Mouse (Mus musculus) embryonic facial prominence, embryonic 15.5 days (tissue): ENCODE results near the gene Gm9736. TPM values are rescaled to one million over a fixed set of nuclear protein-coding genes. Genes with fewer than 3 reads are reported as not detected.
"Not testable (repeated sequence)": the region's sequence is repeated elsewhere in the genome, so short reads cannot be mapped to it uniquely, and the experiment has no call there.

ENCODE experiments used
- ATAC-seq: fragments of 200-750 bp; cut with Nextera tagmentation; 2 replicates; pipeline ENCODE4 v1.8.0; 2017; ENCODE audit warnings: low read depth, moderate TSS enrichment; ENCODE audit not compliant: insufficient number of reproducible peaks, low FRiP score, low TSS enrichment
- H3K27ac ChIP-seq: fragments of 300-500 bp; sonication (generic); replicated peaks from 2 replicates; pipeline ENCODE4 v1.5.1; 2015; ENCODE audit warnings: mild to moderate bottlenecking, inconsistent platforms
- H3K27me3 ChIP-seq: fragments of 300-500 bp; sonication (generic); 2 replicates; pipeline ENCODE4 v1.6.1; 2015; ENCODE audit warnings: inconsistent platforms
- H3K36me3 ChIP-seq: fragments of 300-500 bp; sonication (generic); 2 replicates; pipeline ENCODE4 v1.6.1; 2015; ENCODE audit warnings: mild to moderate bottlenecking, inconsistent platforms
- H3K4me1 ChIP-seq: fragments of 300-500 bp; sonication (generic); 2 replicates; pipeline ENCODE4 v1.6.1; 2015; ENCODE audit warnings: inconsistent platforms
- H3K4me2 ChIP-seq: fragments of 300-500 bp; sonication (generic); replicated peaks from 2 replicates; pipeline ENCODE4 v1.6.1; 2015; ENCODE audit warnings: mild to moderate bottlenecking, inconsistent platforms
- H3K4me3 ChIP-seq: fragments of 300-500 bp; sonication (generic); replicated peaks from 2 replicates; pipeline ENCODE4 v1.5.1; 2015; ENCODE audit warnings: mild to moderate bottlenecking, inconsistent platforms
- H3K9ac ChIP-seq: fragments of 300-500 bp; sonication (generic); 2 replicates; pipeline ENCODE4 v1.6.1; 2015; ENCODE audit warnings: inconsistent platforms
- H3K9me3 ChIP-seq: fragments of 300-500 bp; sonication (generic); replicated peaks from 2 replicates; pipeline ENCODE4 v1.6.1; 2016; ENCODE audit warnings: inconsistent platforms
- WGBS: fragments of 180-500 bp; shearing (Covaris S2); methylation state at CpG from one replicate; pipeline ENCODE4 v1.1.7; 2015; 5-methylcytosine and 5-hydroxymethylcytosine counted together
- polyA plus RNA-seq: library from polyadenylated mRNA; unstranded; fragments of >200 nt; fragmentation: Nextera tagmentation; extraction: Ambion mirVana; gene quantifications from 2 replicates; pipeline ENCODE4 v1.2.1, GENCODE M21; 2015

The Gm9736 gene
- polyA plus RNA-seq, 1 experiment from 2014 or later: 1.9 TPM

GRCm38 (mm10) chr10:77724855-77725254, 26.3 kb downstream of the Gm9736 start:
- no peaks in the 10 kb centered on the region for H3K4me1 ChIP-seq
- no peaks in the 10 kb centered on the region for H3K27me3 ChIP-seq
- H3K27ac ChIP-seq: no peak overlapping the region
- H3K9ac ChIP-seq: no peak overlapping the region
- H3K4me2 ChIP-seq: no peak overlapping the region
- no peaks in the 10 kb centered on the region for H3K9me3 ChIP-seq
- no peak for ATAC-seq
- no peaks in the 10 kb centered on the region for H3K36me3 ChIP-seq
- no peak overlapping the region for H3K4me3 ChIP-seq
- WGBS: 78% methylated on average over 8 of the region's 8 CpGs

DNA sequence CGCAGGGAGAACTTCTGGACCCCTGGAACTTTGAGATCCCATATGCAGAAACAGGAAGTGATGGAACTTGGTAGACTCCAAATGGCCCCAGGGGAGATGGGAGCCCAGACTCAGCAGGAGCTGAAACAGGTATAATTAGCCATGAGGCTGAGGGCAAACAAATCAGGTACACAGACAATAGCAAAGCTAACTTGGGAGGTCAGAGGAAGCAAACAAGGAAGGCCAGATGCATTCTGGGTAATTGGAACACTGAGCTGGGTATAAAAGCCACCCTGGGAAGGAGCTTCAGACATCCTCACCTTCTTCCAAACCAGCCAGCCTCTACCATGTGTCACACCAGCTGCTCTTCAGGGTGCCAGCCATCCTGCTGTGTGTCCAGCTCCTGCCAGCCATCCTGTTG, 30.9 kb downstream of the Gm9736 start, which contains the start of gene Krtap12-1:
TSS of gene Krtap12-1 (plus strand) at position 301 of the 400 bp plus-strand sequence.
- not testable (repeated sequence) for H3K9me3 ChIP-seq, H3K4me1 ChIP-seq, ATAC-seq, H3K27me3 ChIP-seq, H3K4me3 ChIP-seq, H3K36me3 ChIP-seq, H3K27ac ChIP-seq, H3K4me2 ChIP-seq, H3K9ac ChIP-seq
- WGBS: 88% methylated on average over 1 of the region's 1 CpGs

- H3K36me3 ChIP-seq: no peaks in the 10 kb centered on the region
- WGBS: 90% methylated on average over 1 of the region's 1 CpGs
- H3K4me3 ChIP-seq: no peak within 1 kb of the TSS
- no peak for ATAC-seq
- H3K4me2 ChIP-seq: no peak within 1 kb of the TSS
- no peaks in the 10 kb centered on the region for H3K4me1 ChIP-seq
- H3K27me3 ChIP-seq: no peaks in the 10 kb centered on the region
- H3K27ac ChIP-seq: no peak within 1 kb of the TSS
- no peak within 1 kb of the TSS for H3K9ac ChIP-seq
- H3K9me3 ChIP-seq: no peaks in the 10 kb centered on the region
Observed at GRCm38 (mm10) chr10:77715507-77715906, 35.6 kb downstream of the Gm9736 start, which contains the start of gene Gm10142. Gene Gm10142 (plus strand): TSS chr10:77715807.

GRCm38 (mm10) chr10:77713734-77714133, 37.4 kb downstream of the Gm9736 start:
- WGBS: 39% methylated on average over 4 of the region's 4 CpGs
- Histone ChIP-seq H3K9me3 (no peaks in the 10 kb centered on the region), H3K9ac (no peak overlapping the region), H3K4me2 (no peak overlapping the region), H3K27me3 (no peaks in the 10 kb centered on the region), H3K36me3 (no peaks in the 10 kb centered on the region), H3K4me3 (no peak overlapping the region), H3K27ac (no peak overlapping the region), H3K4me1 (no peaks in the 10 kb centered on the region)
- no peak for ATAC-seq

GRCm38 (mm10) chr10:77711157-77711556, 40.0 kb downstream of the Gm9736 start, which contains the start of gene Gm10024:
Gene Gm10024 (plus strand): TSS chr10:77711457.
- not testable (repeated sequence) for H3K36me3 ChIP-seq, ATAC-seq, H3K4me3 ChIP-seq, H3K4me2 ChIP-seq, H3K9me3 ChIP-seq, H3K4me1 ChIP-seq, H3K27me3 ChIP-seq, H3K27ac ChIP-seq, H3K9ac ChIP-seq

- H3K36me3 ChIP-seq: no peaks in the 10 kb centered on the region
- H3K4me1 ChIP-seq: no peaks in the 10 kb centered on the region
- H3K9ac ChIP-seq: no peak overlapping the region
- WGBS: 59% methylated on average over 3 of the region's 3 CpGs
- ATAC-seq: no peak
- H3K4me2 ChIP-seq: no peak overlapping the region
- H3K9me3 ChIP-seq: no peaks in the 10 kb centered on the region
- H3K27ac ChIP-seq: no peak overlapping the region
- H3K27me3 ChIP-seq: no peaks in the 10 kb centered on the region
- H3K4me3 ChIP-seq: no peak overlapping the region
Observed at GRCm38 (mm10) chr10:77709831-77710230, 41.3 kb downstream of the Gm9736 start.

GRCm38 (mm10) chr10:77706326-77706725, 44.8 kb downstream of the Gm9736 start, which contains the start of gene Gm10272:
Gene Gm10272 (plus strand): TSS chr10:77706626.
- Histone ChIP-seq H3K4me2 (no peak within 1 kb of the TSS), H3K27ac (no peak within 1 kb of the TSS), H3K4me3 (no peak within 1 kb of the TSS), H3K9me3 (no peaks in the 10 kb centered on the region), H3K27me3 (no peaks in the 10 kb centered on the region), H3K36me3 (no peaks in the 10 kb centered on the region), H3K4me1 (no peaks in the 10 kb centered on the region), H3K9ac (no peak within 1 kb of the TSS)
- WGBS: 96% methylated on average over 1 of the region's 1 CpGs
- no peak for ATAC-seq

Other genes with a start within 250 kb of the Gm9736 start
- 37.5 and 38.8 TPM in 2 replicates for gene Fam207a, start 235.6 kb downstream of the Gm9736 start, polyA plus RNA-seq
- 2.8 and 3.3 TPM in 2 replicates for gene Itgb2, start 221.1 kb downstream of the Gm9736 start, polyA plus RNA-seq
- 135 and 136 TPM in 2 replicates for gene Pttg1ip, start 169.6 kb downstream of the Gm9736 start, polyA plus RNA-seq
- 323 and 339 TPM in 2 replicates for gene Sumo3, start 145.3 kb downstream of the Gm9736 start, polyA plus RNA-seq
- 3.1 TPM in 1 of 2 replicates, not detected in the other for gene Gm49325, start 145.2 kb downstream of the Gm9736 start, polyA plus RNA-seq
- 92.2 and 102 TPM in 2 replicates for gene Ube2g2, start 129.1 kb downstream of the Gm9736 start, polyA plus RNA-seq
- gene Tspear, start 64.8 kb downstream of the Gm9736 start, polyA plus RNA-seq: 3.3 and 3.4 TPM in 2 replicates
- 0.60 and 0.85 TPM in 2 replicates for gene Gm19402, start 60.6 kb downstream of the Gm9736 start, polyA plus RNA-seq
- 1.0 and 1.9 TPM in 2 replicates for gene Gm9508, start 54.1 kb downstream of the Gm9736 start, polyA plus RNA-seq
- 0.59 TPM in 1 of 2 replicates, not detected in the other for gene Gm10272, start 44.7 kb downstream of the Gm9736 start, polyA plus RNA-seq
- gene Gm10024, start 39.9 kb downstream of the Gm9736 start, polyA plus RNA-seq: 2.2 and 2.8 TPM in 2 replicates
- gene Gm10142, start 35.5 kb downstream of the Gm9736 start, polyA plus RNA-seq: 0.56 and 1.5 TPM in 2 replicates
- 1.1 and 1.8 TPM in 2 replicates for gene Krtap12-1, start 30.8 kb downstream of the Gm9736 start, polyA plus RNA-seq
- 0.75 and 1.2 TPM in 2 replicates for gene Gm10100, start 24.9 kb downstream of the Gm9736 start, polyA plus RNA-seq
- gene Gm18596, start 8.7 kb downstream of the Gm9736 start, polyA plus RNA-seq: 1.5 and 1.7 TPM in 2 replicates
- gene Gm3233, start 8.3 kb upstream of the Gm9736 start, polyA plus RNA-seq: 0.41 and 0.77 TPM in 2 replicates
- gene Gm3238, start 20.0 kb upstream of the Gm9736 start, polyA plus RNA-seq: 0.92 TPM in 1 of 2 replicates, not detected in the other
- 1.3 and 1.7 TPM in 2 replicates for gene Gm7138, start 25.6 kb upstream of the Gm9736 start, polyA plus RNA-seq
- not detected in 2 replicates for gene Gm3250, start 31.2 kb upstream of the Gm9736 start, polyA plus RNA-seq
- gene Gm7137, start 36.8 kb upstream of the Gm9736 start, polyA plus RNA-seq: 0.54 TPM in 1 of 2 replicates, not detected in the other
- 0.91 and 1.0 TPM in 2 replicates for gene Gm9639, start 43.7 kb upstream of the Gm9736 start, polyA plus RNA-seq
- gene Gm19668, start 47.8 kb upstream of the Gm9736 start, polyA plus RNA-seq: 0.24 and 0.55 TPM in 2 replicates
- 2.0 and 2.1 TPM in 2 replicates for gene Gm9507, start 60.5 kb upstream of the Gm9736 start, polyA plus RNA-seq
- gene Gm2696, start 63.3 kb upstream of the Gm9736 start, polyA plus RNA-seq: 2.8 and 3.4 TPM in 2 replicates
- 2.6 and 5.3 TPM in 2 replicates for gene Krtap10-4, start 75.7 kb upstream of the Gm9736 start, polyA plus RNA-seq
- 2.9 and 3.8 TPM in 2 replicates for gene Krtap10-10, start 84.6 kb upstream of the Gm9736 start, polyA plus RNA-seq
- gene Gm36176, start 95.4 kb upstream of the Gm9736 start, polyA plus RNA-seq: 0.73 and 0.88 TPM in 2 replicates
- 3.0 and 3.4 TPM in 2 replicates for gene Gm10318, start 101.5 kb upstream of the Gm9736 start, polyA plus RNA-seq
- 2.4 and 3.3 TPM in 2 replicates for gene Gm3285, start 110.6 kb upstream of the Gm9736 start, polyA plus RNA-seq
- gene Lrrc3, start 151.2 kb upstream of the Gm9736 start, polyA plus RNA-seq: 4.3 and 5.0 TPM in 2 replicates
- gene Trpm2, start 219.2 kb upstream of the Gm9736 start, polyA plus RNA-seq: 0.60 and 0.79 TPM in 2 replicates
- gene 1810043G02Rik, start 227.2 kb upstream of the Gm9736 start, polyA plus RNA-seq: 31.0 and 32.7 TPM in 2 replicates